Mouse (Mus musculus): ENCODE measurements around the gene Slc35c1.

Gene Slc35c1

DNA sequence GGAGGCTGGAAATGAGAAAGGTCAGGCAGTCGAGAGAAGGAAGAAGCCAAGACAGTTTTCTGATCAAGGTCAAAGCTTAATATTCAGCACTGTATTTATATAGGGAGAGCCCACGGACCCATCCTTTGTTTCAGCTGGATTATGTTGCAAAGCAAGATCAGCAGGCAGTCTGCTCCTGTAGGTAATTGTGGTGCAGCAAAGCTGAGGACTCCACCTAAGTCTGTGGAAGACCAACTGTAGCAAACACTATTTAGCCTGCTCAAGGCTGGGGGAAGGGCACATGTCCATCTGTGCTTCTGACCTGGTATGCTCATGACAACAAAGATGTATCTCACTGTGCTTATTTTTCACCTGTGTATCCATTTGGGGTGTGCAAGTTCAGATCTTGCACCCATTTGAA is 15.4 kb upstream of the Slc35c1 start:
- DNase-seq (ENCODE audit: low spot score in 2 of 2): no peak

DNA sequence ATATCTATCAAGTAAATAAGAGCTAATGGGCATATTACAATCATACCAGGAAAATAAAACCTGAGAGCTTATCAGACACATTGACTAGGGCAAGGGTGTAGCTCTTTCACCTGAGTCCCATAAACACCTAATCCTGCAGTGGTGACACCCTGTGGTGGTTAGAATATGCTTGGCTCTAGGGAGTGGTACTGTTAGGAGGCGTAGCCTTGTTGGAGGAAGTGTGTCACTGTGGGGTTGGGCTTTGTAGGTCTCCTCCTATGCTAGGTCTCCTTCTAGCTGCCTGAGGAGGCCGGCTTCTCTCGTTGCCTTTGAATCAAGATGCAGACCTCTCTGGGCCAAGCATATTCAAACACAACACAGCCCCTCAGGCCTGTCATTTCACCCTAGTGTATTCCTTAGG is 14.6 kb upstream of the Slc35c1 start:
- no peak for DNase-seq (ENCODE audit: low spot score in 2 of 2)

DNA sequence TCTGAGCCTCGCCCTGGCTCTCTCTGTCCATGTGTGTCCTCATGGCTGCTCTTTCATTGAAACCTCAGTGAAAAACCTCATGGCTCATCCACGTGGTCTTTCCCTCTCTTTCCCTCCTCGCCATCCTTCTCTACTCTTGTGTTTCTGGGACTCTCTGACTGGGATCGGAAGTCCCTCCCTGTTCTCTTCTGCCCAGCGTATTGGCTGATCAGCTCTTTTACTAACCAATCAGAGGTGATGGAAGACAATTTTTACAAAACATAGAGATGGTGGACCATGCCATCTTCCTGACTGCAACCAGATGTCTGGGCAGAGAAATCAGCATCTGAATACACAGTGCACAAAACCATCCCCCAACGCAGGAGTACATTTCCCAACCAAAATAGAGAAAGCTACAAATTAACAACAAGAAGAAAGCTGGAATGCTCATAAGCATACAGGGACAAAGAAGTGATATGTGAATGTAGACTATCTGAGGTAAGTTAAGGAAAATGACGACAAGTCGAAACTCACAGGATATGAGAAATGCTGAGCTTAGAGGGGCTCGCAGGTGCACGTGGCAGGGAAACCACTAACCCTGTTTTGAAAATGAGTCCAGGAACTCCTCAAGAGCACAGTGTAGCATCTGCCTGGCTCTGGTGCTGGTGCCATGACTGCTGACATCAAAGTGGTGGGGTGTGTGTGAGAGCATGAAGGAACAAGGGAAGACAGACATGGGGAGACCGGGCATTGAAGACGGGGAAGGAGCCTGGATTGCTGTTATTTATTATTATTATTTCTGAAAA is 11.7 kb upstream of the Slc35c1 start:
- no peak for DNase-seq (ENCODE audit: low spot score in 2 of 2)

DNA sequence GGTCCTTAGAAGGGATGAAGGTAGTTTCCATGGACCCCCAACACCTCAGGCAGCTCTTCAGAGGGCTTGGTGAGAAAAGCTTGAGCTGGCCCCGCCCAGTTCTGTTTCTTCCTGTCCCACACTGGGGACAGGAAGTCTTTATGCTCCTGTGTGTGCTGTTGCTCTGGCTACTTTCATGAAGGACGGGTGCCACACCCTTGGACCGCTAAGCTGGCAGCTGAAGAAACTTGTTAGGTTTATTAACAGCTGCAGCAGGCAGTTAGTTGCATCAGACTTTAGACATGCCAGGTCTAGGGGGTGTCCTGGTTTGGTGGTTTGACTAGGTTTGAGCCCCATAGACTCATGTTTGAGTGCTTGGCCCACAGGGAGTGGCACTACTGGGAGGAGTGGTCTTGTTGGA is 4.4 kb upstream of the Slc35c1 start:
- DNase-seq (ENCODE audit: low spot score in 2 of 2): no peak

DNA sequence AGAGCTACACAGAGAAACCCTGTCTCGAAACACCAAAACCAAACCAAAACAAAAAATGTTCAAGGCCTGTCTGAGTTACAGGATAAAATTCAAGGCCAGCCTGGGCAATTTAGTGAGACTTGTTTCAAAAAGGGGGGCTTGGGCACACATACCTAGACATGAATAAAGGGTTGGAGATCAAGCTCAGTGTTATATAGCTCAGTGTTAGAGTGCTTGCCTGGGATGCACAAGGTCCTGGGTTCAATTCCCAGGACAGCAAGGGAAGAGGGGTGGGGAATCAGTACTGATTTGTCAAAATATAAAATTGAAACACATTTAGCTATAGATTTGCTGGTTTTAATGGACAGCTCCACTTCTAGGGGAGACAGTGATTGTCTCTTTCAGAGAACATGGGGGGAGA is 877 bp upstream of the Slc35c1 start:
- DNase-seq (ENCODE audit: low spot score in 2 of 2): no peak

DNA sequence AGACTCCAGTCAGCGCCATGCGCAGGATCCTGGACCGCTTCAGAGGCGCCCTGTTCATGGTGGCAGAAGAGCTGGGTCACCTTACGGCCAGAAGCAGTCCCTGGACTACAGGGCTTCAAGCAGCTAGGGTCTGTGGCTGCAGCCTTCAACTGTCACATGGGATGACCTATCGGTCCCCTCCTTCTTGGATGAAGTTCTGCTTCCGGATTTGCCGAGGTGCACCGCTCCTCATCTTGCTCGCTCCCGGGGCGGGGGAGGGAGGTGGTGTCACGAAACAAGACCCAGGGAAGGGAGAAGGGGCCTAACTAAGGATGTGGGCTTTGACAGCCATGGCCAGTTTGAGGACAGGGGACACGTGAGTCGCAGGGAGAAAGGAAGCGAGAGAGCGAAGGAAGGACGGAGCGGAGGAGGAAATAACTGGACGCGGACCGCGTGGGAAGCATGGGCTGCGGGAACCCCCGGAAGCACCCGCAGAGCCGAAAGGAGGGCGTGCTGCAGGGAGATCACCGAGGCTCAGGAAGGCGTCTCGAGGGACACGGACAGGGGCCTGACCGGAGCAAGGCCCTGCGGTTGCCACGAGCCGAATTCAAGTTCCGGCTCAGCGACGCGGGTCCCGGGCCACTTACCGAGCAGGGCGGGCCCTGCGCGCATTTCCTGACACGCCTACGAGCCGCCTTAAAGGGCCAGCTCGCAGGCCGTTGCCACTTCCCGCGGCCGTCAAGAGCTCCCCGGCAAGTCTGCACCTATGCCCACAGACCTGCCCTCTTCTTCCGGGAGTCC is 1.0 kb downstream of the Slc35c1 start:
- peak; percentile 61 to 76 for DNase-seq (ENCODE audit: low spot score in 2 of 2)

DNA sequence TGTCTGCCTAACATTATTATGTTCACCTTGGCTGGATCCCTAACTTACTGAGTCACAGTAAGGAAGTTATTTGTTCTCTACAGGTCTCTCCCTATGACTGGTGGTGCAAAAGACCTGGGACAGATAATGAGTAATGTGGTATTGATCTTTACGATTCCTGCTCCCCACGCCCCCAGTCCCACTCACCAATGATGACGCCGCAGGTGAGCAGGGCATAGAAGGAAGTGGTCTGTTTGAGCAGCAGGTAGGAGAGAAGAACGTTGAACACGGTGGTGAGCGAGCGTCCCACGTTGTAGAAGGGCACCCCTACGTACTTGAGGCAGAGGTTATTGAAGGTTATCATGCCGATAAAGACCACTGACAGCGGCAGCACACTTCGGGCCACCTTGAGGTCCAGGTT is 1.9 kb downstream of the Slc35c1 start:
- no peak for DNase-seq (ENCODE audit: low spot score in 2 of 2)

DNA sequence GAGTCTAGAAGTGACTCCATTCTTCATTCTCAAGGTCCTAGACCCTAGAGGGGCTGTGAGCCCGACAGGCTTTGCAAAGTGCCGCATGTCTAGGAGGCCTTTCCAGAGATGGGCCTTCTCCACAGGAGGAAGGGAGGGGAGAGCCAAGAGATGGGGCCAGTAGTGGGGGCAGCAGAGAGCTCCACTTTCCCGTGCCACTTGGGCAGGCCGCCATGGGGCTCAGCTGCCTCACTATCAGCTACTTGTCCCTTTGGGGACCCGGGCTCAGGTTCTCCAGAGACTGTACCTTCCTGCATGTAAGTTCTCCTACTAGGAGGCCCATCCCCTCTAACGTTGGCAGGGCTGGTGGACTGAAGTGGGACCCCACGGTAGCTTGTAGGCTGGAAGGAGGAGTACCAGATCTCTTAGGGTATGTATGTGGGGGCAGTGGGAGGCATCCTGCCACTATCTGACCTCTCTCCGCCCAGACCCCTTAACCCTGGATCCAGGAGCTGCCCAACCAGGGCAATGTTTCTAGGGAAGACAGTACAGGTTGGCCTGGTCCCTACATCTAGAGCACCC is 3.3 kb downstream of the Slc35c1 start:
- DNase-seq (ENCODE audit: low spot score in 2 of 2): no peak

DNA sequence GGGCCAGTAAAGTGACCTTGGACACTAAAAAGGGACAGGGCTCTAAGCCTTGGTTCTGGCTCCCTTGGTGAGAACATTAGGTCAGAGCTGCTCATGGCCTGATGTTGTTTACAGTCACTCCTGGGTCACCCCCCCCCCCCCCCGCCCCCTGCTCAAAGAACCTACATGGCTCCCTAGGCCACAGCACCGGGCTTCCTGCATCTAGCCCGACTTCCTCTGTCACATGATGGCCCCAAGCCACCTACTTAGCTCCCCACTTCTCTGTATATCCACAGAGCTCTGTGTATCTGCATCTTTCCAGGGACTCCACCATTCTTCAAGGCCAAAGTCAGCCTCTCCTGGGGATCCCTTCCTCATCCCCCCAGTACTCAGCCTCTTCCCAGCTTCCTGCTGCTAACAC is 4.6 kb downstream of the Slc35c1 start:
- DNase-seq (ENCODE audit: low spot score in 2 of 2): no peak

DNA sequence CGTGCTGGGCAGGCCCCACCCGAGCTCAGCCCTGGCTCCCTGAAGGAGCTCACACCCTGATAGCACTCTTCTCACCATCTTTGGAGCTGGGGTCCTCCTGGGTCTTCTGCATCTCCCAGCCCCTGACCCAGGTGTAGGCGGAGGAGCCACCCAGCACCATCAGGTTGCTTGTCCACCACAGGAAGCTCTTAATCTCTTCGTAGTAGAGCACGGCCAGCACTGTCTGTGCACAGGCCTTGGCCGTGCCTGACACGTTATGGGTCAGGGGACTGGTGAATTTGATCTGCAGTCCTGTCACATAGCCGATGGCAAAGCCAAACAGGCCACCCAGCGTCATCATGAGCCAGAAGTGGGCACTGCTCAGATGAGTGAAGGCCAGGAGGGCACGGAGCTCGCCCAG is 6.2 kb downstream of the Slc35c1 start:
- DNase-seq (ENCODE audit: low spot score in 2 of 2): no peak

DNA sequence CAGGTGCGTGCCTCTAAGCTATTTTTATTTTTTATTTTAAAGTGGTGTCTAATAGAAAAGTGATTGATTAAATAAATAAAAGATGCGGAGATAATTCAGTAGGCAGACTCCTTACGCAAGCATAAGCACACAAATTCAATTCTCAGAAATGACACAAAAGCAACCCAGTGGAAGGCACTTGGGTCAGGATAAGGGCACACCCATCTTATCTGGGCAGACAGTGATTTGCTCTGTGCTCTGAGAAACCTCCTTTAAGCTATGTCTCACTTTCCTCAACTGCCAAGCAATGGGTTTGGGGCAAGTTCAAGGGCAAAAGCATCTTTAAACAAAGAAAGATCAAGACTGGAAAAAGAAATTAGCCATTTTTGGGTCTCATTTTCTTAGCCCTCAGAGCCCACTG is 9.2 kb downstream of the Slc35c1 start:
- no peak for DNase-seq (ENCODE audit: low spot score in 2 of 2)

DNA sequence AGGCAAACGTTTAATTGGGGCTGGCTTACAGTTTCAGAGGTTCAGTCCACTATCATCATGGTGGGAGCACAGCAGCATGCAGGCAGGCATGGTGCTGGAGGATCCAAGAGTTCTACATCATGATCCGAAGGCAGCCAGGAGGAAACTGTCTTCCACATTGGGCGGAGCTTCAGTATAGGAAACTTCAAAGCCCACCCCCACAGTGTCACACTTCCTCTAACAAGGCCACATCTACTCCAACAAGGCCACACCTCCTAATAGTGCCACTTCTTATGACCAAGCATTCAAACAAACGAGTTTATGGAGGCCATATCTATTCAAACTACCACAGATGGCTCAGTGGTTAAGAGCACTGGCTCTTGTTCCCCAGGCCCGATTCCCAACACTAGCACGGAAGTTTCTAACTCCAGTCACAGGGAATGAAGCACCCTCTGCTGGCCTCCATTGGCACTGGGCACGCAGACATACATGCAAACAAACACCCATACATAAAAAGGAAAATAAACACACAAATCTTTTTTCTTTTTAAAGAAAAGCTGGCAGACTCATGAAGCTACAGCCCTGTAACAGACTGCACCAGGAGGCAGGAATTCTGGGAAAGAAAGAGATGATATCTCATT is 13.1 kb downstream of the Slc35c1 start:
- DNase-seq (ENCODE audit: low spot score in 2 of 2): no peak

DNA sequence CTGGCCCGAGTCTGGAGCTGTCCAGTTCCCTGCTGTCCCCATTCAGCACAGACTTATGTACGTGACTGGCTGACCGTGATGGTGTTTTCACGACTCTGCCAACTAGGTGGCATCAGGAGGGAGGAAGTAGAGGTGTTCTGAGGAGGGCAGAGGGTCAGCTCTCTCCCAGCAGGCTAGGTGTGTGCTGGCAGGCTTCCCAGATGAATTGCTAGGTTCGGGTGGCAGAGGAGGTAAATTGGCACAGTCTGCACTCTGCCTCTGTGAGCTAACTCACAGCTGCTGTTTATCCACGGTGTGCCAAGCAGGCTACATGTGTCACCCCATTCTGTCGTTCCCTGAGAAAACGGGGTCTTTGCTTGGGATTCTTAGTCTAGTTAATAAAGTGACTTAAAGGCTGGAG is 13.7 kb downstream of the Slc35c1 start:
- DNase-seq (ENCODE audit: low spot score in 2 of 2): no peak

DNA sequence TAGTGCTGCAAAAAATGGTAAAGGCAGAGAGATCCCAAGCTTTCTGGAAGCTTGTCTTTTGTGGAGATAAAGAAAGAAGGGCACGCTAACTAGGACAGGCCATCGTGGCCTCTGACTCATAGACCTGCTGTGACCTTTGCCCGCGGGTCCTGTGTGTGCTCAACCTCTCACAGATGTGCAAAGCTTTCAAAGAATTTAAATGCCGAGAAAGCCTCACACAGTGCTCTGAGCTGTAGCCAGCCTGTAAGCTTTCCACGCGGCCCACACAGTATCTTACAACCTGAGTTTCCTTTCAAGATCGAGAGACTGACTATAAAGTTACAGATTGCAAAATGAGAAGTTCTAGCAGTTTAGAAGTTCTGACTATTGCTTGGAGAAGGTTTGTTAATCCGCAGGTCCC is 14.4 kb downstream of the Slc35c1 start:
- DNase-seq (ENCODE audit: low spot score in 2 of 2): no peak

DNA sequence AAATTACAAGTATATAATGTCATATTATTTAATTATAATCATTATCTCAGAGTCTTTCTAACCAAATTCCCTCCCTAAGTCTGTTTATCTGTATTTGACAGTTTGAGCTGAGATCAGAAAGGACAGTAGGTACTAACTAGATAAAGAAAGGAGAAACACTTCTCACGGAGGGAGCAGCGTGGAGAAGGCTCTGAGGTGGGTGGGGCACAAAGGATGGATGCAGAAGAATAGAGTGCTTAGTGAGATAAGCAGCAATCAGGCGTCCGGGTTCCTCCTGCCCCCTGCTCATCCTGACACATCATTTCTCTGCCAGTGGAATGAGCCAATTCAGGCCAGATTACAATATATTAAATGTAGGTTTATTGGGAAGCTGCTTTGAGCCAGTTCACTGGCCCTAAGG is 16.0 kb downstream of the Slc35c1 start:
- no peak for DNase-seq (ENCODE audit: low spot score in 2 of 2)

DNA sequence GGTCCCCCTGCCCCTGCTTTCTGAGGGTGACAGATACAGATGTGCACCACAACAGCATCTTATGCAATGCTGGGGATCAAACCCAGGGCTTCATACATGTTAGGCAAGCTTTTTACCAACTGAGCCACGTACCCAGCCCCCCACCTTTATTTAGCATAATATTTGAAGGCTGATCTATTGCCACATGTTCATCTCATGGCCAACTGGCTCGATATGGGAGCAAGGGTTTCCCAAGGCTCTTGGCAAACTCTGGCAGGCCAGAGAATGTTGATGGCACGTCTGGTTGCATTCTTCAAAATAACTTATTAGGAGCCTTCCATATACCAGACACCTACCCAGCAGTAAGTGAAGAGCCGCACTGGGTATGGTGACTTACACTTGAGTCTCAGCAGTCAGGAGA is 17.0 kb downstream of the Slc35c1 start:
- no peak for DNase-seq (ENCODE audit: low spot score in 2 of 2)

DNA sequence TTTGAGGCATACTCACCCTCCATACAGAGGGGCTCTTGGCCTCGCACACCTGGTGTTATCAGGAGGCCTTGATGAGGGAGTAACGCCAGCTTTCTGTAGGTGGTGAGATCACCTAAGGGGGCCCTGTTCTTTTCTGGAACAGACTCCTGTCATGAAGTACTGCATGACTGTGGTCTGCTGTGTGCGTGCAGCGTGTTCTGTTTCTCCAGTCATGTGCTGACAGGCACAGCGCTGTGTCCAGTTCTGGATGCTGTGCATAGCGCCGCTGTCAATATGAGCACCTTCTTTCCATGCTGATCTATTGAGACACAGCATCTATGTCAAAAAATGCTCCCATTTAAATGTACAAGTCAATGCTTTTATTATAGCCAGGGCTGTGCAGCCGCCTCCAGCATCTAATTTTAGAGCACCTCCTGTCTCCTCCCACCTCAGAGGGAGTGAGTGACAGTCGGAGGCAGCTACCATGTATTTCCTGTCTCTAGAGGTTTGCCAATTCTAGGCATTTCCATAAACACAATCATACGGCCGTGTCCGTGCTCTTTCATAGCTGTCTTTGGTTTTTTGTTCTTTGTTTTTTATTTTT is 17.8 kb downstream of the Slc35c1 start:
- DNase-seq (ENCODE audit: low spot score in 2 of 2): no peak

DNA sequence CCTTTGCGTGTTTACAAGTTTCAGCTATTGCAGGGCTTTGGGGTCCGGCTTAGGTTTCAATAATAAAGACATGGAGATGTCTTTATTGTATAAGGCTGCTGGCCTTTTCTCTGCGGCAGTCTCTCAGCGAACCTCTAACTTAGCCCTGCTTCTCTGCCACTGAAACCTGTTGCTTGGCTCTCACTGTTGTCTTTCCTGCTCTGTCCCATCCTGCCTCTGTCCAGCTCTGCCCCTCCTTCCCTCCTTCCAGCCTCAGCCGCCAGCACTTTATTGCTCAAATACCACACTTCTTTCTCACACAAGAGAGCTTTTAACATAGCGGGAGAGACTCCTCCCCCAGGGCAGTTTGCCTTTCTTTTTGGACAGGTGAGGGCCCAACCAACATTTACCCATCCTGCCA is 19.9 kb downstream of the Slc35c1 start:
- DNase-seq (ENCODE audit: low spot score in 2 of 2): no peak

DNA sequence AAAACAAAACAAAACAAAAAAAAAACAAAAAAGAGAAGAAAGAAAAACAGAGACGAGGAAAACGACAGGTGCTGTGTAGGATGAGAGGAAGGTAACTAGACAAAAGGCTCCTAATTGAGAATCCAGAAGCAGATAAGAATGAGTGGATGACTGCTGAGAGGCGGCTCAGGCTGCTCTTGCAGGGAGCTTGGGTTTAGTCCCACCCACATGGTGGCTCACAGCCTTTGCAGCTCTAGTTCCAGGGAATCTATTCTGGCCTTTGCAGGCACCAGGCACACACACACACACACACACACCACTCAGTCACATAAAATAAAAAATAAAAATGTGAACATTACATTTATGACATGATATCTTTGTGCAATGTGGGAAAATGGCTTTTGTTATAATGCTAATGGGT is 21.8 kb downstream of the Slc35c1 start:
- DNase-seq (ENCODE audit: low spot score in 2 of 2): no peak

DNA sequence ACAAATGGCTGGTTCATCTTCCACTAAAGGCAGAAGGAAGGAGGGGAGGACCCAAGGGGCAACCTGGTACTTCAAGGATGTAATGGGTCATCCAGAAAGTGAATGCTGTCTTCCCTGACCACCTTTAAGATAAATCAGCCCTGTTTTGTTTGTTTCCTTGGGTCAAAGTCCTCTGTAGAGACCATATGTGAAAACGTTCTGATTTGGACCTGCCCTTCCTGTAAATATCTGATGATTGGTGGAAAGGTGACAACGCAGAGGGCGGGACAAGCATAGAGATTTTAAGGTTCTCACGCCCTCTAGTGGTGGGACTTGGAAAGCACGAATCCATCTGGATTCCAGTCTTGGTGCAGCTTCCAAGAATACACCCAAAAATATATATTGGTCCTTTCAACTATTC is 22.5 kb downstream of the Slc35c1 start:
- peak; percentile 66 to 80 for DNase-seq (ENCODE audit: low spot score in 2 of 2)

DNA sequence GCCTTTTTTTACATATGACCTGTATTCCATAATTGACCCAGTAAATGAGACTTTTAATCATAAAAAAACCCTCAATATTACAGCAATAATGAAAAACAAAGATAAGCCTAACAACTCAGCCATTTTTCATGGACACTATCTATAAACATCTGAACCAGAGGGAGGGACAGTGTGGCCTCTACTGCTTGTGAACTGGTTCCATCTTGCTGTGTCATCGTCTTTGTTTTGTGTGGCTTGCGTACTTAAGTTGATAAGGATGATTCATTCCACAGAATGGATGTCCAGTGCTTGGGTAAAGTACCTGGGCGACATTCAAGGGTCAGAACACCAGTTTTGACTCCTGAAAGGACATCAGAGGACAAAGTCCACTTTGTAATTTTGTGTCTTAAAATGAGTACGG is 23.0 kb downstream of the Slc35c1 start:
- DNase-seq (ENCODE audit: low spot score in 2 of 2): no peak

DNA sequence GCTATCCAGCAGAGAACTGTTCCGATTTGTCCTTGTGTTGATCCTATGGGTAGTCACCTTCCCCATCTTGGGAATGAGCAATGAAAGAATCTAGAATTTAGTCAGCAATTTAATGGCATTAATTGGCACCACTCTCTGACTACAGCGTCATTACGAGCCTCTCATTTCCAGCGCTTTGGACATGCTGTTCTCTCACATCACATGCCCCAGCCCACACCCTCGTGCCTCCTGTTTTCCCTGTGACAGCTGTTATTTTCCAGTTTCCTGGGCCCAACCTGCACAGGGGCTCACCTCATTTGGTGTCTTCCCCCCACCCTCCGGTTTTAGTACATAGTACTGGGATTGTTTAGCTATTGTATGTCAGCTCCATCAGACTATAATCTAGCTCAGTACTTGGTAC is 25.3 kb downstream of the Slc35c1 start:
- DNase-seq (ENCODE audit: low spot score in 2 of 2): no peak
